Mouse (Mus musculus) bone marrow macrophage, adult 2 months (primary cell): ENCODE measurements around the gene Thada.

Experiments used
- CTCF ChIP-seq: IDR thresholded peaks from 2 replicates; pipeline ENCODE4 v1.5.1; 2012; ENCODE audit warnings: low read depth, mild to moderate bottlenecking, low read length, moderate library complexity
- POLR2A ChIP-seq: IDR thresholded peaks from 2 replicates; pipeline ENCODE4 v1.6.1; 2012; ENCODE audit warnings: mild to moderate bottlenecking, low read depth, low read length, borderline replicate concordance

- no peak for TF ChIP-seq CTCF
- TF ChIP-seq POLR2A: no peak
Observed at GRCm38 (mm10) chr17:84342299-84342817, 123.6 kb downstream of the Thada start.
